Mouse (Mus musculus) myocyte (in vitro differentiated cells): ENCODE measurements around the gene Irf6.

Experiments
- CEBPB ChIP-seq: IDR thresholded peaks from 2 replicates; pipeline ENCODE4 v1.6.1; 2011; ENCODE audit warnings: mild to moderate bottlenecking, moderate library complexity; ENCODE audit not compliant: poor library complexity, insufficient read depth, severe bottlenecking
- E2F4 ChIP-seq: IDR thresholded peaks from one replicate; pipeline ENCODE4 v1.6.1; 2011; ENCODE audit warnings: mild to moderate bottlenecking, control low read depth, moderate library complexity; ENCODE audit not compliant: insufficient read depth
- MYOG ChIP-seq, 3 experiments: IDR thresholded peaks; one replicate each; pipeline ENCODE4 v1.6.1; 2011; ENCODE audit warnings: control low read depth in 2 of 3, low read depth in 2 of 3, mild to moderate bottlenecking in 2 of 3; ENCODE audit not compliant: insufficient read length in 2 of 3, control insufficient read depth in 1 of 3, insufficient read depth in 1 of 3
- POLR2A ChIP-seq: IDR thresholded peaks from one replicate; pipeline ENCODE4 v1.6.1; 2011; ENCODE audit warnings: low read depth, mild to moderate bottlenecking, control low read depth, moderate library complexity; ENCODE audit not compliant: insufficient read length
- POLR2AphosphoS2 ChIP-seq: IDR thresholded peaks from one replicate; pipeline ENCODE4 v1.6.1; 2011; ENCODE audit warnings: low read depth, control low read depth; ENCODE audit not compliant: insufficient read length
- SRF ChIP-seq: IDR thresholded peaks from one replicate; pipeline ENCODE4 v1.6.1; 2011; ENCODE audit warnings: low read depth; ENCODE audit not compliant: control insufficient read depth, insufficient read length
- USF1 ChIP-seq: IDR thresholded peaks from one replicate; pipeline ENCODE4 v1.6.1; 2011; ENCODE audit warnings: low read depth, mild to moderate bottlenecking, control low read depth, moderate library complexity

DNA sequence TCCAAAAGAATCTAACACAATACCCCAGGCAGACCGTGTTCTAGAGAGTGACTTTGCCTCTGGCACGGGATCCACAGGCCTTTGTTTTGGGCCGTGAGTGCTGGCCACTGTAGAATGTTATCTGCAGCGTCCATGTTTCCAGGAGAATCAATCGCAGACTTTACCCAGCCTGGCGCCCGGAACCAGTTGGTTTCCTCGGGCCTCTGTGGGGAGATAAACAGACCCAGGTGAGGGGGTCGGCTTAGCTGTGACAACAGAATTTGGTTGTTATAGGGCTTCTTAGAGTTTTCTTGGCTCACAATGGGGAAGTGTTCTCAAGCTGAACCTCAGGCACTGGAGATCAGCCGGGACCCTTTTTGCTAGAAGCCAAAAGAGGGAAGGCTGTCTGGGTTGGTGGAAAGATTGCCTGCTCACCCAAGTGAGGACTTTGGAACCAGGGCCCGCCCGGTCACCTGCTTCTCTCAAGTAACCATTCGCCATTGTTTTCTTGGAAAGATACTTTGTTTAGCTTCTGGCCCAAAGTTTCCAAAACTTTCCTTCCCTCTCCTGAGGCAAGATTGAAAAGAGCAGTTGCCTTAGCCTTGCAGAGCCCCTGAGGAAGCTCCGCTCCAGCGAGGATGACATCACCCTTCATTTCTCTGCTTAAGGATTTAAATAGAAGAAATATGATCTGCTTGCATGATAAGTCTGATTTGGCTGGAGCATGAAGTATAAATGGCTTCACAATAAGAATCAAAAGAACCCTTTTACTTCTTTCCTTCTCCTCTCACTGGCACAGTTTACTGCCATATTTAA lies 3.6 kb downstream of the Irf6 start:
- TF ChIP-seq POLR2A: no peak
- no peak for TF ChIP-seq USF1
- no peak for TF ChIP-seq SRF
- no peak for TF ChIP-seq MYOG (IDR thresholded peaks at IDR 0.05; ENCODE audit: control insufficient read depth in 1 of 3, insufficient read depth in 1 of 3, insufficient read length in 2 of 3, low read depth in 2 of 3)
- TF ChIP-seq E2F4: no peak
- TF ChIP-seq POLR2AphosphoS2: no peak
- TF ChIP-seq CEBPB: no peak
